Mouse (Mus musculus) right cerebral cortex, postnatal 14 days (tissue): ENCODE data around the gene Dcp1a.
A peak's percentile ranks its signal among the peaks of the same experiment; 100 is the strongest.
"Not testable (repeated sequence)": the region's sequence is repeated elsewhere in the genome, so short reads cannot be mapped to it uniquely, and the experiment has no call there.

ENCODE experiments used
- DNase-seq: peaks from one replicate; pipeline ENCODE4 v3.0.0; 2022

The Dcp1a gene

GRCm38 (mm10) chr14:30523356-30523755 is 44.0 kb downstream of the Dcp1a start:
- DNase-seq: no peak

DNA sequence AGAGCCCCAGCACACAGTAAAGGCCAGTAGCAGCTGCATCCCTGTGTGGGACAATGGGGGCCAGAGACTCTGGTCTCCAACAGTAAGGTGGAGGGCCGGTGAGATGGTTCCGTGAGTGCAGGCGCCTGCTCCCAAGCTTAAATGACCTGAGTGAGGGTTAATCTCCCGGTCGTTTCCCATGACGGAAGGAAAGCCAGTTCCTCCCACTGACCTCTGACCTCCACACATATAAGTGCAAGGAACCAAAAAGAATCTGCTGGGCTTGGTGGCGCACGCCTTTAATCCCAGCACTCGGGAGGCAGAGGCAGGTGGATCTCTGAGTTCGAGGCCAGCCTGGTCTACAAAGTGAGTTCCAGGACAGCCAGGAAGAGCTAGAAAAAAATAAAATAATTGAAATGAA is 49.1 kb downstream of the Dcp1a start:
- no peak for DNase-seq

GRCm38 (mm10) chr14:30528961-30529360 is 49.6 kb downstream of the Dcp1a start:
- no peak for DNase-seq

- DNase-seq: no peak
Observed at GRCm38 (mm10) chr14:30529454-30529853, 50.1 kb downstream of the Dcp1a start.

DNA sequence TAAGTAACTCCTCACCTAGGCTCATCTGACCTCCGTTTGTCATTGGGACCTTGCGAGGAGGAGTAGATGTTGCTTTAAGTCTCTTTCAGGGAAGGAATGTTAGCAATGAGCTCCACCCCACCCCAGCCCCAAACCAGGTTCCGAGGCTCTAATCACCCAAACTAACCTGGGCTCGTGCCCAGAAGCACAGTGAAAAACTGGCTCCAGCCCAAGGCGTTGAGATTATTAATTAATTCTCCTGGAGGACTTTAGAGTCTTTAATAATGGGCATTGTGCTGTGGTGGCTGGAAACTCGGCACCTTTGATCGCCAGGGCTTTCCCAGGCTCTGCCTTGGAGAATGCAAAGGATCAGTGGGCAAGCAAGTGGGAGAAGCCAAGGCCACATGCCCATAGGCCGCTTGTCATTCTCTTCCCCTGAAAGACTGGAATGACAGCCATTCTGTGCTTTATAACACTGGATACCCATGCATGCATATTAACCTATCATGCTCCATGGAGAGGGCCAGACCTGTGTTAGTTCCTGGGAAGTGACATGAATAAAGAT is 51.5 kb downstream of the Dcp1a start:
- no peak for DNase-seq

- DNase-seq: no peak
Observed at GRCm38 (mm10) chr14:30531431-30531830, 52.1 kb downstream of the Dcp1a start.

DNA sequence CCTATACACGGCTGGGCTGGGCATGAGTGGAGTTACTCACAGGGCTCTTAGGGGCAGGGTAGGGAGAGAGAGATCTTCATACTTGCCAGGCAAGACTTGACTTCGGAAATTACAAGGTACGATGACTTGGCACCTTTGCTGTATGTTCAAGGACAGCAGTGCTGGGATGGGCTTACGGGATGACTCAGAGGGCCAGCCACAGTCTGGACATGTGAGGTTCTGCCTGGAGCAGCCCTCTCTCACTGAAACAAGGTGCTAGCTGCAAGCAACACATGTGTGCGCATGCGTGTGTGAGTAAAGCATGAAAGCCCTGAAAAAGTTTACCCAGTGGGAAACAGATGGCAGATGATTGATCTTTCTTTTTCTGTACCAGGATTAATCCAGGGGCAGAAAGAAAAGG is 52.6 kb downstream of the Dcp1a start:
- DNase-seq: no peak

GRCm38 (mm10) chr14:30533780-30534450 is 54.6 kb downstream of the Dcp1a start:
- DNase-seq: no peak

- DNase-seq: peak; percentile 44
Observed at GRCm38 (mm10) chr14:30541541-30541940, 62.2 kb downstream of the Dcp1a start.

DNA sequence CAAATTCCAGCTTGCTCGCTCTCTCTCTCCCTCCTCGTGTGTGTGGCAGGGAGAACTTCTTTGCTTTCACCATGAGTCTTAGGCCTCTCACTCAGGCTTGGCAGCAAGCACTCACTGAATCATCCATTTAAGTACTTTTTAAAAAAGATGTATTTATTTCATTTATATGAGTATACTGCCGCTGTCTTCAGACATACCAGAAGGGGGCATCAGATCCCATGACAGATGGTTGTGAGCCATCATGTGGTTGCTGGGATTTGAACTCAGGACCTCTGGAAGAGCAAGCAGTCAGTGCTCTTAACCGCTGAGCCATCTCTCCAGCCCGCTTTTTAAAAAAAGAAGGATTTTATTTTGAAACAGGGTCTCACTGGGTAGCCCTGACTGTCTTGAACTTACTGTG is 64.0 kb downstream of the Dcp1a start:
- not testable (repeated sequence) for DNase-seq

- peak; percentile 63 for DNase-seq
Observed at GRCm38 (mm10) chr14:30548131-30548720, 68.9 kb downstream of the Dcp1a start, which contains the start of gene Tkt. Gene Tkt (plus strand): TSS chr14:30548359.

DNA sequence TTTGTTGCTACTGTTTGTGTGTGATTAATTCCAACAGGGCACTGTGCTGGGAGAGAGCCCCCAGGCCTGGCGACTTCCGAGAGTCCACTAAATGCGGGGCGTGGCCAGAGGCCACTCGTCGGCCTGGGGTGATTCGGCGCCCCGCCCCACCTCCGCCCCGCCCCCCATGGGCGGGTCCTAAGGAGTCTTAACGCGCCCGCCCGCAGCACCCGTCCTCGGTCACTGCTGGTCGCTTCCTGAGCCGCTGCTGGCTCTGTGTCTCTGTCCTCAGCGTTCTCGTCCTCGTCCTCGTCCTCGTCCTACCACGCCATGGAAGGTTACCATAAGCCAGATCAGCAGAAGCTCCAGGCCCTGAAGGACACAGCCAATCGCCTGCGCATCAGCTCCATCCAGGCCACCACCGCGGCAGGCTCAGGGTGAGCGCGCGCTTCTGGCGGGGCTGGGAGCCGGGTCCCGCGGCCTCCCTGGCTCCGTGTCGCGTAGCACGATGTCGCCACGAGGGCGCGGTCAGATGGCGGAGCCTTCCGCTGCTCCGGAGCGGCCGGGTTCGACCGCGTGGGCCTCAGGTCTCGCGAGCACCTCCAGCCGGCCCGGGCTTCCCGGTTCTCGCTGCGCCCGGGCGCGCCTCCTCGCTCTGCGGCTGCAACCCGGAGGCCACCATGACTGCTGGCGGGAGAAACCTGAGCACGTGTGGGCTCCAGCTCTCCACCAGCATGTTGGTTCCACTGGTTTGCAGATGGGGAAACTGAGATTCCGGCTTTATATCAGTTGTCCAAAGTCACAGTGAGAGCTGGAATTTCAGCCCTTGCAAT is 69.8 kb downstream of the Dcp1a start:
- DNase-seq: peak; percentile 94

GRCm38 (mm10) chr14:30549777-30550149 is 70.4 kb downstream of the Dcp1a start:
- DNase-seq: peak; percentile 31

DNA sequence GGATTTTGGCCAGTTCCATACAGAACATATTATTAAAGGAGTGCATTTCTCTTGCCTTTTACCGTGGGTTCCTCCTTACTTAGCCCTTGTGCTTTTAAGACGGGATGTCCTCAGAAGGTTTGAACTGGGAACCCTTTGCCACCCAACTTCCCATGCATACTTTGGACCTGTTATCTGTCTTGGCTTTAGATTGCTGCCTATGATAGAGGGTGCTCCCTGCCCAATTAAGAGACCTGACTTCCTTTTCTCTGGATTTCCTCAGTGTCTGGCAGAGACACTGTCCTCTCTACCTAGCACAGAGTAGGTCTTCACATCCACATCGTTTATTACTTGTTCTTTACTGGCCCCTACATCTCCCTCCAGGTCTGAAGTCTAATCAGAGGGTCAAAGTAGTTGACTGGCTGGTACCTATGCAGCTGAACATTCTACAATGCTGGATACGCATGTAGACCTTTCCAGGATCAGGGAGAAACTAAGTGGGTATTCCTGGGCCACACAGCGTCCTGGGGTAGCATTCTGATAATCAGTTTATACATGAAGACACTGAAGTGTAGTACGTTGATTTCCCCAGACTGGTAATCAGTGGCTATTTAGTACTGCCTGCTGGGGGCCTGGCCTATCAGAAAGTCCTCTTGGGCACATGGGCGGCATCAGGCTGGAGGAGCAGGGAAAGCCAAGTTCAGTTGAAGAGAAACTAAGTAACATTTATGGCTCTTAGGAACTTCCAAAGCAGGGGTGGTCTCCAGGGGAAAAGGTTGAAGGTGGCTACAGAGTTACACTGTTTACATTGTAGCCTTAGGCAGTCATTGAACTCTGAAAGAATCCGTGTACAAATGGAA is 71.1 kb downstream of the Dcp1a start:
- DNase-seq: no peak

GRCm38 (mm10) chr14:30551509-30551908 is 72.2 kb downstream of the Dcp1a start:
- no peak for DNase-seq

DNA sequence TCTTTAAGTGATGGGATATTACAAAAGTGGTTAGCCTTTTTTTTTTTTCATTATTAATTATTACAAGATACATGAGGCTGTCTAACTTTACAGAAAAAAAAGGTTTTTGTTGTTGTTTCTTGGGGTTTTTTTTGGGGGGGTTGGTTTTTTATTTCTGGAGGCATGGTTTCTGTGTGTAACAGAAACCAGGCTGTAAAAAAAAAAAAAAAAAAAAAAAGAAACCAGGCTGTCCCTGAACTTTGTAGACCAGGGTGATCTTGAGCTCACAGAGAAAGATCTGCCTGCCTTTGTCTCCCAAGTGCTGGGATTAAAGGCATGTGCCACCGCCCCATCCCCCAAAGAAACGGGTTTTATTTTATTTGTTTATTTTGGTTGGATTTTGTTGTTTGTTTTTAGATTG is 72.6 kb downstream of the Dcp1a start:
- DNase-seq: no peak

DNA sequence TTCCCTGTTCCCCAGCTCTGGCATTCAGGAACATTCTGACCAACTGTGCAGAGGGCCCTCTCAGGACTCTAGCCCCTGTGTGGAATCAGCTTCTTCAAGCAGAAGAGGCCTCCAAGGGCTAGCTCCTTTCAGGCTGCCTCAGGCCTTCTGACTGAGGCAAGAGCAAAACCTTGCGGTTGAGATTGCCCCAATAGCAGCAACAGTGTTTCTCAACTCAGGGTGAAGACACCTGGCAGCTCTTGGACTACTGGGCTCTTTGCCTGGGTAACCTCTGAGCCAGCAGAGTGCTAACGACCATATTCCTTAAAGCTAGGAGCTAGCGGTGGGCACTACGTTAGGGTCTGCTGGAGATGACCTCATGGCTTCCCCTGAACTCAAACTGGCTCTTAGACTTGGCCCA is 73.8 kb downstream of the Dcp1a start:
- DNase-seq: no peak

DNA sequence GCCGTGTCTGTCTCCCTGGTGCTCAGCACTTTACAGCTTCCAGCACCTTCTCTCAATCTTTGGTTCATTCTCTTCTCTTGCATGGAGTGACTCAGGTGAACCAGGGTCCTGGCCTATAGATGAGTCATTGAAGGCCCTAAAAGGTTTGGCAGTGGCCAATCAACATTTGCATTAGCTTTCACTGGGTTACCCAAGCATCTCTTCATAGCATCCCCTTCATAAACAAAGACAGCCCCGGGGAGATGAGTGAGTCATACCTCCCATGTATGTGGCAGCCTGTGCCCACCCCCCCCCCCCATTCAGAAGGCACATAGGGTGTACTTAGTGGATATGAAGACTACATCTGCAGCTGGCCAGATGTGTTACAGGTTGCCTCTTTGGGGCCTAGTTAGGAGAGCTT is 77.3 kb downstream of the Dcp1a start:
- no peak for DNase-seq

DNA sequence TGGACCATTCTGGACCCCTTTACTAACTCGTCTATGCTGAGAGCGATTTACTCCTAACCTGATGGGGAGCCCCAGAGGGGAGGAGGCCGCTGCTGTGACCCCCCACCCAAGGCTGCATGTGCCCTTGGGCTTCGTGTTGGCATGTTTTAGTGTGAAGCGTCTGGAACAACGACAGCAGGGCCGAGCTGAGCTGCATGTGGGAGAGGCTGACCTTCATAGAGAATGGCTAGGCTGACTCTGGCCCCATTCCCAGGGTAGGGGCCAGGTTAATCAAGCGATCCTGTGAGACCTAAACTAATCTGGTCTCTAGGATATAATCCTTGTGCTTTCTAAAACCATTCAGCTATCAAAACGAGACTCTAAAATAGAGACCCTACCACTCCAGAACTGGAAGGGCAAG is 78.4 kb downstream of the Dcp1a start:
- DNase-seq: no peak

GRCm38 (mm10) chr14:30559321-30559850 is 80.1 kb downstream of the Dcp1a start:
- no peak for DNase-seq

DNA sequence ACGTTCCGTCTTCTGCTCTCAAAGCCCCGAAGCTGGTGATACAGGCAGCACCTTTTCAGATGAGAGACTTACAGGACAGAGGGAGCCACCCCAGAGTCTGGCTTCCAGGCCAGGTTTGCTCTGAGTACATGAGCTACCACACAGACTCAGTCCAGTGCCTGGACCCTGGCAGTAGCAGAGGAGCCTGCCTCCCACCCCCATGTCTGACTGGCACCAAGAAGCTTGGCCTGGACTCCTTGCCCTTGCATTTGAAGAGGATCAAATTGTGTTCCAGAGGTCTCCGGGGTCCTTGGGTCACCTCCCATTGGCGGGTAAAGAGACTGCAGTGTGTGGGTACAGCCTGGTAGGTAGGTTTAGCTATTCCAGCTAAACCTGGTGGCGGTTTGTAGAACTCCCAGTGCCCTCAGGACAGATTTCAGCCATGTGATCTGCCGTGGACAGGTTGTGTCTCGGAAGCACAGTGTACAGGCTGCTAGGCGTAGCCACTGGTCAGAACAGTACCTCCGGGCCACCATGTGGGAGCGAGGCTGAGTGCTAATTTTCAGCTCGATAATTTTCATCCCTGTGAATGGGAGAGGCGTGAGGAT is 81.6 kb downstream of the Dcp1a start:
- DNase-seq: no peak
